Mouse (Mus musculus) hindbrain, embryonic 14.5 days (tissue): ENCODE data around the gene Rrm2. TPM values are rescaled to one million over a fixed set of nuclear protein-coding genes. Genes with fewer than 3 reads are reported as not detected.
A peak's percentile ranks its signal among the peaks of the same experiment; 100 is the strongest.

Source experiments
- ATAC-seq: fragments of 200-750 bp; cut with Nextera tagmentation; 2 replicates; pipeline ENCODE4 v1.8.0; 2017; ENCODE audit warnings: moderate number of reproducible peaks, mild to moderate bottlenecking, moderate TSS enrichment, moderate library complexity; ENCODE audit not compliant: low FRiP score
- DNase-seq: peaks from one replicate; pipeline ENCODE4 v3.0.0-alpha.2; 2015; ENCODE audit warnings: low spot score
- H3K27ac ChIP-seq: fragments of 300-500 bp; sonication (generic); 2 replicates; pipeline ENCODE4 v1.5.1; 2014; ENCODE audit warnings: mild to moderate bottlenecking, moderate library complexity
- H3K27me3 ChIP-seq: fragments of 300-500 bp; sonication (generic); 2 replicates; pipeline ENCODE4 v1.6.1; 2014; ENCODE audit warnings: mild to moderate bottlenecking, low read length, mixed read lengths; ENCODE audit not compliant: control insufficient read depth, insufficient read depth
- H3K36me3 ChIP-seq: fragments of 300-500 bp; sonication (generic); replicated peaks from 2 replicates; pipeline ENCODE4 v1.6.1; 2014; ENCODE audit not compliant: control insufficient read depth, insufficient read depth
- H3K4me1 ChIP-seq: fragments of 300-500 bp; sonication (generic); replicated peaks from 2 replicates; pipeline ENCODE4 v1.6.1; 2014; ENCODE audit warnings: antibody characterized with exemption, low read length, mixed read lengths; ENCODE audit not compliant: control insufficient read depth, insufficient read depth
- H3K4me2 ChIP-seq: fragments of 300-500 bp; sonication (generic); replicated peaks from 2 replicates; pipeline ENCODE4 v1.6.1; 2014; ENCODE audit warnings: mild to moderate bottlenecking, moderate library complexity
- H3K4me3 ChIP-seq: fragments of 300-500 bp; sonication (generic); replicated peaks from 2 replicates; pipeline ENCODE4 v1.5.1; 2014; ENCODE audit warnings: mild to moderate bottlenecking, low read length
- H3K9ac ChIP-seq: fragments of 300-500 bp; sonication (generic); 2 replicates; pipeline ENCODE4 v1.6.1; 2014
- H3K9me3 ChIP-seq: fragments of 300-500 bp; sonication (generic); 2 replicates; pipeline ENCODE4 v1.6.1; 2016; ENCODE audit warnings: low read length; ENCODE audit not compliant: control insufficient read depth
- WGBS: fragments of 180-500 bp; shearing (Covaris S2); extraction: QIAGEN DNeasy Blood & Tissue Kit; methylation state at CpG from one replicate; pipeline ENCODE4 v1.1.7; 2014; 5-methylcytosine and 5-hydroxymethylcytosine counted together
- polyA plus RNA-seq: library from polyadenylated mRNA; unstranded; fragments of >200 nt; fragmentation: Nextera tagmentation; extraction: Ambion mirVana; gene quantifications from 2 replicates; pipeline ENCODE4 v1.2.1, GENCODE M21; 2014

The Rrm2 gene
- polyA plus RNA-seq, 1 experiment from 2014 or later: 42.8 TPM

GRCm38 (mm10) chr12:24682563-24682962 lies 25.5 kb upstream of the Rrm2 start:
- peaks cover 32% of the 10 kb centered on the region for H3K27me3 ChIP-seq
- no peak overlapping the region for H3K4me2 ChIP-seq
- no peak overlapping the region for H3K9ac ChIP-seq
- no peak overlapping the region for H3K27ac ChIP-seq
- 59% methylated on average over 8 of the region's 8 CpGs for WGBS
- DNase-seq (no peak), ATAC-seq (no peak)
- no peaks in the 10 kb centered on the region for H3K9me3 ChIP-seq
- peaks cover 16% of the 10 kb centered on the region for H3K4me1 ChIP-seq
- H3K36me3 ChIP-seq: no peaks in the 10 kb centered on the region
- no peak overlapping the region for H3K4me3 ChIP-seq

DNA sequence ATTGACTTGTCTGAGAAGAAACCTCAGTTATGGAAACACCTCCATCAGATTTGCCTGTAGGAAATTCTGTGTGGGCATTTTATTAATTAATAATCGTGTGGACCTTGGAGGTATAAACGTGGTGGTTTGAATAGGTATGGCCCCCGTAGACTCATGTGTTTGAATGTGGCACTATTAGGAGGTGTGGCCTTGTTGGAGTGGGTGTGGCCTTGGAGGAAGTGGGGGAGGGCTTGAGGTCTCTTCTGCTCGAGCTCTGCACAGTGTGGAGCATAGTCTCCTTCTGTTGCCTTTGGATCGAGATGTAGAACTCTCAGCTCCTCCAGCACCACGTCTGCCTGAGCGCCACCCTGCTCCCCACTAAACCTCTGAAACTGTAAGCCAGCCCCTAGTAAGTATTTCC lies 24.6 kb upstream of the Rrm2 start:
- 73% methylated on average over 7 of the region's 7 CpGs for WGBS
- H3K4me3 ChIP-seq: no peak overlapping the region

DNA sequence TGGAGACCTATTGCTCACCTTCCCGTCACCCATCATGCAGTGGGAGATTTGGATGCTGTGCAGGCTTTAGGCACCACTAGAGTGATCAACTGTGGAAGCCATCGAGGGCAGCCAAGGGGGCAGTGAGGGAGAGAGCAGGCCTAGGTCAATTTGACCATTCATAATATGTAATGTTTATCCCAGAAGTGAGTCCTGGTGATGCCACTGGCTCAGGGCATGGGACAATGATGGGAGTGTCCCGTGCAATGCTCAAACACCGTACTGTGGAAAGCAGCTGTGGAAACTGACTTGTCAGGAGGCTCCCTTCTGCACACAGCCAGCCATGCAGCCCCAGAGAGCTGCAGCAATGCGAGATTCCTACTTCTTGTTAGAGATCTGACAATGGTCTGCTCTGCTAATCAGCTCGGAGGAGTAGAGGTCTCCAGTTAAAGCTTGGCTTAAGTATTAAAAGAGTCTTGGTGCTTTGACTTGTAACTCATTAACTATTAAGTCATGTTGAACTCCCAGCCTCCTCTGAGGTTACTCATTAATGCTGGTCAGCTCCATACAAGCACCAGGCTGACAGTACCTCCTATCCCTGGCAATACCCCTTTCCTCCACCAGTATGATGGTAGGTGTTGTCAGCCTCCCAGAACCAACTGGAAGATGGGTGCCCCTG lies 21.9 kb upstream of the Rrm2 start:
- H3K4me3 ChIP-seq: no peak overlapping the region
- peaks cover 26% of the 10 kb centered on the region for H3K27me3 ChIP-seq
- H3K4me2 ChIP-seq: no peak overlapping the region
- WGBS: 60% methylated on average over 6 of the region's 6 CpGs
- H3K36me3 ChIP-seq: no peaks in the 10 kb centered on the region
- peaks cover 8% of the 10 kb centered on the region; the same call in 1 of the 2 replicates for H3K4me1 ChIP-seq
- H3K9ac ChIP-seq: no peak overlapping the region
- no peak for DNase-seq
- no peaks in the 10 kb centered on the region for H3K9me3 ChIP-seq
- ATAC-seq: no peak
- H3K27ac ChIP-seq: no peak overlapping the region

More for the DNA sequence above, 24.6 kb upstream of the Rrm2 start:
- Histone ChIP-seq H3K36me3 (no peaks in the 10 kb centered on the region), H3K27me3 (peaks cover 32% of the 10 kb centered on the region), H3K4me1 (peaks cover 16% of the 10 kb centered on the region), H3K9ac (no peak overlapping the region), H3K9me3 (no peaks in the 10 kb centered on the region), H3K27ac (no peak overlapping the region), H3K4me2 (no peak overlapping the region)
- ATAC-seq (no peak), DNase-seq (no peak)

DNA sequence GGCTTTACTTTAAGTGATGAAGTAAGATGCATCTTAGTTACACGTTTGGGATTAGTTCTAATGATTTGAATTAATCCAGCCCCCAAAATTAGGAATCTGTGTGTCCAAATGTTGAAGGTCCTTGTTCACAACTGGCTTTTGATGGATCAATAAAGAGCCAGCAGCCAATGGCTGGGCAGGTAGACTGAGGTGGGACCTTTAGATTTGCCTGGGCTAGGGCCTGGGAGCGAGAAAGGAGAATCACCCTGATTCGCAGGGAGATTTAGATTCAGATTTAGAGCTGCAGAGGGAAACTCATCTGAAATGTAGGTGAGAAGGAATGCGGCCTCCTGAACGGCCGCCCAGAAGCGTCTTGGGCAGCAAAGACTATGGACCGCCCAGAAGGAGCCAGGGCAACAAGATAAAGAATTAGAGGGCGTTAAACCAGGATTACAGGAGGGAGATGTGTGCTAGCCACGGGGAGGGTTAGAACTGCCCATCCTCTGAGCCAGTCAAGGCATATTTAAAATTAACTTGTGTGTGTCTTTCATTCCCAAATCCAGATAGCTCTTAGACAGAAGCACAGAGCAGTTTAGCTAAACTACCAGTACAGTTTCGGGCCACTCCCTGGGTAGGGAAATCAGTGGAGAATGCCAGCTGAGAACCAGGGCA lies 21.2 kb upstream of the Rrm2 start:
- Histone ChIP-seq H3K27ac (no peak overlapping the region), H3K9ac (no peak overlapping the region), H3K4me1 (peaks cover 2% of the 10 kb centered on the region; the same call in 1 of the 2 replicates), H3K4me3 (no peak overlapping the region), H3K27me3 (peaks cover 19% of the 10 kb centered on the region), H3K9me3 (no peaks in the 10 kb centered on the region), H3K4me2 (no peak overlapping the region), H3K36me3 (no peaks in the 10 kb centered on the region)
- DNase-seq: no peak
- WGBS: 76% methylated on average over 11 of the region's 11 CpGs
- ATAC-seq: no peak

GRCm38 (mm10) chr12:24690351-24690750 lies 17.7 kb upstream of the Rrm2 start:
- no peak for ATAC-seq
- no peaks in the 10 kb centered on the region for H3K9me3 ChIP-seq
- 79% methylated on average over 3 of the region's 3 CpGs for WGBS
- no peaks in the 10 kb centered on the region for H3K4me1 ChIP-seq
- no peaks in the 10 kb centered on the region for H3K36me3 ChIP-seq
- no peaks in the 10 kb centered on the region for H3K27me3 ChIP-seq
- DNase-seq: no peak
- no peak overlapping the region for H3K9ac ChIP-seq
- no peak overlapping the region for H3K4me3 ChIP-seq
- no peak overlapping the region for H3K4me2 ChIP-seq
- H3K27ac ChIP-seq: no peak overlapping the region

DNA sequence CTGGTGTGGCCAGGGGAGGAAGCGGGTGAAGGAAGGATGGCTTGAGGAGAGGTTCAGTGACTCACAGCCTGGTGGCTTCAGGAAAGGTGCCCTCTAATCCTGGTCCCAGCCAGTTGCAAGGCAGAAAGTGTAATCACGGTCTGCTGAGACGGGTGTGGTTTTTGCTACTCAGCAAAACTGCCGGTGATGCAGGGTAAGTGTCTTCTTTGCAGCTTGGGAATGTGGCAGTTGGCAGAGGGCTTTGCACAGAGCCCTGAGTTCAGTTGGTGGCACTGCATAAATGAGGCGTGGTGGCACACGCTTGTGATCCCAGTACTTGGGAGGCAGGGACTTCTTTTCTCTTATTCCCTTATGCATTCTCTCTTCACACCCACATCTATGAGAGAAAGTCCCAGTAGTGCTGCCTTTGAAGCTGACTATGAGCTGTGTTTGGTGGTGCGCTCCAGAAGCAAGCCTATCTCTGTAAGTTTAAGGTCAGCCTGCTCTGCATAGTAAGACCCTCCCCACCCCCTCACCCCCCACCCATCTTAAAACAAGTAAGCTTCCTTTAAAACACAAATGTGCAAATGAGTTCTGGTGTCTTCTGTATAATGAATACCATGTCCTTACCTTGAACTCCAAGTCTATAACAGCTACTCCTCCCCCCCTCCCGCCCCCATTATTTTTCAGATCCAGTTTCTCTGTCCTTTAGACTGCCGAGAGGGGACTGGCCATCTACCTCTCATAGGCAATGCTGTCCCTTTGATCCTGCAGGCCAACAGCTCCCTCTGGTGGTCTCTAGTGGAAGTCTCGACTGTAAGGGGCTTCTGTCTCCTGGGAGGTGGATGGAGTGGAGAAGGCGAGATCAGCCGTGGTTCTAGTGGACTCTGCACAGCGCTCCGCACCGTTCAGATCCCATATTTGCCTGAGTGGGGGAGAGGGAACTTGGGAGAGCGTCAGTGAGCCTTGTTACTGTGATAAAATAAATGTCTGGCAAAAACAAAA lies 11.2 kb upstream of the Rrm2 start:
- no peaks in the 10 kb centered on the region for H3K36me3 ChIP-seq
- DNase-seq (peak; percentile 92), ATAC-seq (peak; percentile 78; the same call in 1 of the 2 replicates)
- 42% methylated on average over 16 of the region's 16 CpGs for WGBS
- no peaks in the 10 kb centered on the region for H3K9me3 ChIP-seq
- H3K4me1 ChIP-seq: no peaks in the 10 kb centered on the region
- no peaks in the 10 kb centered on the region for H3K27me3 ChIP-seq
- H3K9ac ChIP-seq: no peak overlapping the region
- H3K4me3 ChIP-seq: no peak overlapping the region
- no peak overlapping the region for H3K27ac ChIP-seq
- H3K4me2 ChIP-seq: 0 out of 2 replicates have a peak overlapping the region, but pooled peaks have one; percentile 1

GRCm38 (mm10) chr12:24697484-24698204 lies 10.4 kb upstream of the Rrm2 start:
- H3K36me3 ChIP-seq: no peaks in the 10 kb centered on the region
- no peak overlapping the region for H3K27ac ChIP-seq
- H3K4me2 ChIP-seq: 0 out of 2 replicates have a peak overlapping the region, but pooled peaks have one; percentile 1
- H3K9me3 ChIP-seq: no peaks in the 10 kb centered on the region
- ATAC-seq (peak; percentile 55; the same call in 1 of the 2 replicates), DNase-seq (no peak)
- no peaks in the 10 kb centered on the region for H3K4me1 ChIP-seq
- no peak overlapping the region for H3K4me3 ChIP-seq
- no peak overlapping the region for H3K9ac ChIP-seq
- WGBS: 65% methylated on average over 8 of the region's 8 CpGs
- no peaks in the 10 kb centered on the region for H3K27me3 ChIP-seq

GRCm38 (mm10) chr12:24698514-24698913 lies 9.5 kb upstream of the Rrm2 start:
- no peak for ATAC-seq
- Histone ChIP-seq H3K9me3 (no peaks in the 10 kb centered on the region), H3K27ac (no peak overlapping the region), H3K9ac (no peak overlapping the region), H3K36me3 (no peaks in the 10 kb centered on the region), H3K4me1 (no peaks in the 10 kb centered on the region), H3K4me2 (no peak overlapping the region), H3K4me3 (no peak overlapping the region), H3K27me3 (no peaks in the 10 kb centered on the region)
- no peak for DNase-seq
- 77% methylated on average over 3 of the region's 3 CpGs for WGBS
